Mouse (Mus musculus) thymus, postnatal 10 days (tissue): ENCODE measurements around the gene Chst13.

Experiments used
- DNase-seq, 2 experiments: peaks; one replicate each; pipeline ENCODE4 v3.0.0; 2021; ENCODE audit warnings: low spot score in 2 of 2

The Chst13 gene

GRCm38 (mm10) chr6:90319475-90320191 is 5.4 kb downstream of the Chst13 start:
- no peak for DNase-seq

GRCm38 (mm10) chr6:90319019-90319418 is 6.0 kb downstream of the Chst13 start:
- no peak for DNase-seq

GRCm38 (mm10) chr6:90317510-90318258 is 7.3 kb downstream of the Chst13 start:
- DNase-seq: no peak

GRCm38 (mm10) chr6:90315961-90316360 is 9.0 kb downstream of the Chst13 start:
- DNase-seq: no peak

- no peak for DNase-seq
Measured at GRCm38 (mm10) chr6:90308839-90309778, 15.9 kb downstream of the Chst13 start.

GRCm38 (mm10) chr6:90306315-90306975 is 18.5 kb downstream of the Chst13 start:
- no peak for DNase-seq

- no peak for DNase-seq
Measured at GRCm38 (mm10) chr6:90300919-90301318, 24.1 kb downstream of the Chst13 start, which contains the start of gene BC048671. BC048671 (plus strand) TSS chr6:90301219.

GRCm38 (mm10) chr6:90288265-90288664 is 36.7 kb downstream of the Chst13 start:
- no peak for DNase-seq
